Mouse (Mus musculus) adrenal gland, postnatal 25 days (tissue): Measurements from ENCODE around the gene Nectin2. TPM values are rescaled to one million over a fixed set of nuclear protein-coding genes. Genes with fewer than 3 reads are reported as not detected.

Experiments
- DNase-seq: peaks from one replicate; pipeline ENCODE4 v3.0.0; 2021; ENCODE audit warnings: mixed read lengths
- total RNA-seq: library from RNA; stranded (reverse); gene quantifications from 2 replicates; pipeline ENCODE4 v1.2.3, GENCODE M21; 2021

The Nectin2 gene
- total RNA-seq, 1 experiment from 2014 or later: 66.9 TPM

DNA sequence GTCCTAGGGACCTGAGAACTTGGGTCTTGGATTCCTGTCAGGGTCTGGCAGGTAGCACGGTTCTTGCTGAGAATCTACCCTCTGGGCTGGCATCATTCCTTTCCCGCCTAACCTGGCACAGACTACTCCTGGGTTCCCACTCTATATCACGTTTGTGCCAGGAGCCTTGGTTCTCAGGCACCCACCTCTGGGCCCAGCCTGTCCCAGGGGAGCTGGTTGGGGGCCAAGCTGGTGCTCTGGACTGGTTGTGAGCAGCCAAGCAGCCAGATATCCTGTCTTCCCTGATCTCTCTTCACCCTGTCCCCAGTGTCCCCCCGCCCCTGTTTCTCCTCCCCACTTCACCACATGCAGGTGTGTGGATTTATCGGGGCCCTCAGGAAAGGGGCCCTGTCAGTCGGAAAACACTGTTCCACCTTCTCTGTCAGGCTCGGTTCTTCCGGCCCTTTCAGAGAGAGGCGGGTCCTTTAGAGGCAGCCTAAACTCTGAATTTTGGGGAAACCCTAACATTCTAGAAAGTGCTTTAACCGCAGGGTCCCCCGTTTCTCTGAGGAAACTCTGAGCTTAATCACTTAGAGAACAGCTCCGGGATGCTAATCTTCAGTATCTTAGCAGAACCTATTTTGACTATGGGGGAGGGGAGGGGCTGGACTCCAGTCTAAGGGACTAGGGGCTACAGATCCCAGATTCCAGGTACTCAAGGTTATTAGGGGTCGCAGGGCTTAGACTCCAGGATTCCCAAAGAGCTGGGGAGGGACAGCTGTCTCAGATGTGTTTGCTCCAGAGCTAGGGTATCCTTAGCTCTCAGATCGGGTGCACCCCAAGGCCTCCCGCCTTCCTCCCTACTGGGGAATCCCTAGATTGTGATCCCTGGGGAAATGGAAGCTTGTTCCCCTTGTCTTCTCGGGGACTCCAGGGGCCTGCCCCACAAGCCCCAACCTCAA is 19.4 kb upstream of the Nectin2 start:
- DNase-seq: no peak

DNA sequence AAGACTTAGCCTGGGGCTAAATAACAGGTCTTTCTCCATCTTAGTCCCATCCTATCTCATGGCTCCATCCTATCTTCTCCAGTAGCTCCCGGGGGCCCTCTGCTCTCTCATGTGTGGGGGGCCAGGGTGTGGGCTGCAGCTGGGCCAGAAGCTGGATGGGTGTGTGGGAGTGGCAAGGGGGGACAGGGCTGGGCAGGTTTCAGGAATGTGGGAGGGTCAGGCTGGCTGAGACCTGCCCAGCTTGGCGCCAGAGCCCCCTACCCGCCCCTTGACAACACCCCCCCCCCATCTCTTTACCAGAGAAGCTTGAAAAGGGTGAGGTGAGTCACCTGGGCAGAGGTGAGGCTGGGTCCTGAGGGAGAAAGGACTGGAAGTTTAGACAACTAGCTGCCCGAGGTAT is 18.7 kb upstream of the Nectin2 start:
- no peak for DNase-seq

DNA sequence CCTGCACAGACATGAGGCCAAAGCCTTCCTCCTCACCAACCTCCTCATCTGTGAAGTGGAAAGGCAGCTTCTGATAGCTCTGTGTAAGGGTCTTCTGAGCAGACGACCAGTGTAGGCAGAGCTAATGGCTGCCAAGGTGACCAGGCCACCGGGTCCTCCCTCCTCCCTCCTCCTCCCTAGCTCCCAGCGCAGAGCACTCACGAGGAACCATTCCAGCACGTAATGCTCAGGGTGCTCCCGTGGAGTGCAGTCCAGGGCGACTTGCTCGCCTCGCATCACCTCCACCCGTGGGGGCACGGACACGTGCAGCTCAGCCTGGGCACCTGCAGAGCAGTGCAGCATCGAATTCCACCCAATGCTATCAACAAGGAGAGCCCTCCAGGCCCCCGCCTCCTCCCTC is 18.0 kb upstream of the Nectin2 start:
- no peak for DNase-seq

DNA sequence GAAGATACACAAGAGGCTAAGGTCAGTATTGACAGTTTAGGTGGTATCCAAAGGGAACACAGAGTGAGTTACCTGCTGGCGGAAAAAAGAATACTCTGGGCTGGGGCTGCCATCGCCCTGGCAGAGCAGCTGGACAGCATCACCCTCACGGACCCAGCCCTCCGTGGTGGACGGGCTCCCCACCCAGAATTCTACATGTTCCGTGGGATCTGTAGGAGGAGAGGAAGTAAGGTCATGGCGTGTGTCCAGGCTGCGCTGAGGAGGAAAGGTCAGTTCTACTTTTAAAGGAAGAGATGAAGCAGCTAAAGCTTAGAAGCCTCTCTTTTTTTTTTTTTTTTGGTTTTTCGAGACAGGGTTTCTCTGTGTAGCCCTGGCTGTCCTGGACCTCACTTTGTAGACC is 14.3 kb upstream of the Nectin2 start:
- no peak for DNase-seq

DNA sequence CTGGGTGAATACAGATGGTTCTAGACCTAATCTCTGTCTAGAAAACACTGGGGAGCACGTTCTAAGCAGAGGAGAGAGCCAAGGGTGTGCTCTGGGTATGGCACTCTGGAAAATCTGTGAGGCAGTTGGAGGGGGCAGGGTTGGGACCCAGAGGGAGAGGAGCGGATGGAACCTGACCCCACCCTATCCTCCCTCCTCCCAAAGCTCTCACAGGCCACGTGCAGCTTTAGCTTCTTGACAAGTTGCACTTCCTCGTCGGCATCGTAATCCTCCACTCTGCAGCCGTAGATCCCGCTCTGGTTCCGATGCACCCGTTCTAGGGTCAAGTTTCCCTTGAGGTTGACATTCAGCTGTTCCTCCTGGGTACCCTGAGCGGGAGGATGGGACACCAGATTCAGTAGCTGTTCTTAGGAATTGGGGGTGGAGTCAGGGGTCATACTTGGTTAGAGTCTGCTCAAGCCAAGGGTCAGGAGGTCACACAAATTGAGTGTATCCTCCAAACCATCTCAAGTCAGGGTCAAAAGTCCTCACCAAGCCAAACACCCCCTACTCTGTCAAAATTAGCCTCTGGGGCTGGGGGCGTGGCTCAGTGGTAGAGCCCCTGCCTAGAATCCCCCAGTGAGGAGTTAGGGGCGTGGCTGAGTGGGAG is 13.7 kb upstream of the Nectin2 start:
- DNase-seq: no peak

DNA sequence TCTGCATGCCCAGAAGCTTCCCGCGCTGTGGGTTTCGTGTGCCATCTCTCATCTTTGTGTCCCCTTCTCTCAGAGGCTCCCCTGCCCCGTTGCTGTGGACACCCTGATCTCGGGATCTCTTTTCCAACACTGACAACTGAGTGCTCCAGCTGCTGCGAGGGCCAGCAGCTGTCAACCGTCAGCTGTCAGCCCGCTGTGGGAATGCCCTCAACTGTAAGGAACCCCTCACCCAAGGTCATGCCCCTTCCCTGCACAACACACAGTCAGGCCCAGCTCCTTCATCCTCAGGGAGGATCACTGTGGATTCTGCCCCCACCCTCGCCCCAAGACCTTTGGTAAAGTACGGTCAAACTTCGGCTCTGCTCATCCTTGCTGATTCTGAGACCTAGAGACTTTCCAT is 12.0 kb upstream of the Nectin2 start:
- DNase-seq: no peak

DNA sequence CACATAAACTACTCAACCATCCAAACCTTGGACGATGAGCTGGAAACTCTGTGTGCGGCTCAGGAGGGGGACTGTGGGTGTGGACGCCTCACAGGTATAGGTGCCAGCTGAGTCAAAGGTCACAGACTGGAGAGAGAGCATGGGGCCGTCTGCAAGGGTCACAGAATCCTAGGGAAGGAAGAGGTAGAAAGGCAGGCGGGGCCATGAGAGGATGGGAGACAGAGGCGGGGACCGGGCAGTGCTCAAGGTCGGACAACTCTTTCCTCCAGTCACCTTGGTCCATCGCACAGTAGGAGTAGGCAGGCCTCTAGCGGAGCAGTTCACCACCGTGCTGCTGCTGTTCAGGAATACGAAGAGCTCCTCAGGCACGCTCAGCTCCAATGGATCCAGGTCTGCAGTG is 9.7 kb upstream of the Nectin2 start:
- no peak for DNase-seq

DNA sequence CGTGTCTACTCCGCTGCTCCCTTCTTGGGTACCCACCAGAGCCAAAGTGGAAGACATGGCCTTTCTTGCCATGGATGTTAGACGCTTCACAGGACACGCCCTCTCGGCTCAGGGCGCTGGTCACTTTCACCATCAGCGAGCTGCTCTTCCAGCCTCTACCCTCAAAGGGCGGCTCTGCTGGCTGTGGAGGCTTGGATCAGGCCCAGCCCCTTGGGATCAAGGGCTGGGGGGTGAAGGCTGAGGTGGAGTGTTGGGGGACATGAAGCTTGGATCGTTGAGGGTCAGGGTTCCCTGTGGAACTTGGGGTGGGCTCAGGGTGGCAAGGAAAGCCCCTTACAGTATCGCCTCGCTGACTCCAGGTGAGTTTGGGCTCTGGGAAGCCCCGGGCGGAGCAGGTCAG is 8.3 kb upstream of the Nectin2 start:
- no peak for DNase-seq

DNA sequence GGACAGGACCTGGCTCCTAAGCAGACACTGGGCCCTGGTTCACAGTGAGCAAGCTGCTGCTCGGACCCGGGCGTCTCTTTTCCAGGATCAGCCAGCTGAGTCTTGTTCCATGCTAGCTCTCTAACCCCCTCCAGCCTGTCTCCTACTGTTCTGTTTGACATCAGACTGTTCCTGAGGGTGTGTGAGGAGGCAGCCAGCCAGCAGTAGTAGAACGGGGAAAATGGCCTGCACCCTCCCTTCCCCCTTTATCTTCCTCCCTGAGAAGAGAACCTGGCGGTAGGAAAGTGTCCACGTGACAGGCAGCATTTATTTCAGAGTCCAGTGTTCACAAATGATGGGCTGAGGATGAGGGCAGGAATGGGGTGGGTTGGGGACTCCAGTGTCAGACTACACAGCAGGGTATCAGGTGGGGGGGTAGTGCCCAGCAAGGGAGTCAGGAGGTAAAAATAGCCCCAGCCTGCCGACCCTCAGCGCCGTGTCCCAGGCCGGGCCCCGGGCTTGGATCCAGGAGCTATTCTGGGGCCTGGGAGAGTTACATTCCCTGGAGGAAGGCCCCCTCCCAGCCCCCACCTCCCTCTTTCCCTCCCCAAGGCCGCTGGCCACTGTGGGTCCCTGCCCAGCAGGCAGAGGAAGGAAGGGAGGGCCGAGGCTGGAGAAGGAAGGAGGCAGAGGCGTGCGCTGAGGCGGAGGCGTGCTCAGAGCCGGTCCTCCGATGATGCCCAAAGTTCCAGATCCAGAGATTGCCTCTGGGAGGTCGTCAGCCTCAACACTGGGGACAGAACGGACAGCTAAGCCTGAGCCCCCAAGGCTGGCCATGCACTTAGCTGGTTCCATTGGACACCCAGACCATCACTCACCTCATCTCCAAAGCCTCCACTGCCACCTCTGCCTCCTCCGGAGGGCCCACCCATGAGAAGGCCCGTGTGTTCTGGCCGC is 5.8 kb upstream of the Nectin2 start:
- peak; percentile 66 for DNase-seq

DNA sequence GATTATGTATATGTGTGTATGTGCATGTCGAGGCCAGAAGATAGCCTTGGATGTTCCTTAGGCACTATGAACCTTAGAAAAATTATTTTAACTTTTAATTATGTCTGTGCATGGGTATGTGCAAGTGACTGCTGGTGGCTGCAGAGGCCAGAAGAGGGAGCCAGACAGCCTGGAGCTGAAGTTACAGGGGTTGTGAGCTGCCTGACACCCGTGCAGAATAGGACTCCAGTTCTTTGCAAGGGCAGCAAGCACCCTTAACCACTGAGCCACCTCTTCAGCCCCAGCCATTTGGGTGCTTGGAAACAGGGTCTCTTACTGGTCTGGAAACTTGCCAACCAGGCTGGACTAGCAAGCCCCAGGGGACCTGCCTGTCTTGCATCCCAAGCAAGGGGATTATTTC is 4.7 kb upstream of the Nectin2 start:
- DNase-seq: no peak

DNA sequence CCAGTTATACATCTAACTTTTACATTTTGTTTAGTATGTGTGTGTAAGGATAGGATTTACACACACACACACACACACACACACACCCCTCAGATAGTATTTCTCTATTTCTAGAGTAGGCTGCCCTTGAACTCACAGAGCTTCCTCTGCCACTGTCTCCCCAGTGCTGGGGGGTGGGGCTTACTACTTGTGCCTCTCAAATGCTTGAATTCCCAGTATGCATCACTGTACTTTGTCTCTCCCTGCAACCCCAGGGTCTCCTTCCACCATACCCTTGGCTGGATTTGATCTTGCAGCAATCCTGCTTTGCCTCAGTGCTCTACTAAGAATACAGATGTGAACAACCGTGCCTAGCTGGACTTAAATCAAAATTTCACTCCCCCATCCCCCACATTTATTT is 3.8 kb upstream of the Nectin2 start:
- DNase-seq: no peak

DNA sequence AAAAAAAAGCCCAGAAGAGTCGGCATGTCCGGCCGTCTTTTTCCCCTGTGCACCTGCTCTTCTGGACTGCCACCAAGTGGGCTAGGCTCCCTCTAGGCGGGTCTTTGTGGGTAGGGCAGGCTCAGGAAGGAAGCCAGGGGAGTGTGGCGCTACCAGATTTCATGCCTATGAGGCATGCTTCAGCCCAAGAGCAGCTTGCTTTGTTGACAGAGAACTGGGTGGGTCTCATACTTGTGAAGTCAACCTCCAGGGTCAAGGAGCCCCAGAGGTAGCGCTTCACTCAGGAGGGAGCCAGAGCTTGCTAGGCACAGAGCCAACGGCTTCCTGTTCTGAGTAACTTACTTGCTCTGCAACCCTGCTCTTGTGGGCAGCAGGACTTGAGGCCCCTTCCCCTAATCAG is 3.3 kb upstream of the Nectin2 start:
- DNase-seq: peak; percentile 42

DNA sequence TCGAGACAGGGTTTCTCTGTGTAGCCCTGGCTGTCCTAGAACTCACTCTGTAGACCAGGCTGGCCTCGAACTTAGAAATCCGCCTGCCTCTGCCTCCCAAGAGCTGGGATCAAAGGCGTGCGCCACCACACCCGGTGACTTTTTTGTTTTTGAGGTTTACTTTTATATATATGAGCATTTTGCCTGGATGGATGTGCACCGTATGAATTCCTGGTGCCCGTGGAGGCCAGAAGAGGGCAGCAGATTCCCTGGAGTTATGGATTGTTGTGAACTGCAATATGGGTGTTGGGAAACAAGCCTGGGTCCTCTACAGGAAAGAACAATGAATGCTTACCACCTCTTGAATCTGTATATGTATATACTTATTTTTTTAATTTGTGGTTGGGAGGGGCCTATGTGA is 2.4 kb upstream of the Nectin2 start:
- peak; percentile 30 for DNase-seq

DNA sequence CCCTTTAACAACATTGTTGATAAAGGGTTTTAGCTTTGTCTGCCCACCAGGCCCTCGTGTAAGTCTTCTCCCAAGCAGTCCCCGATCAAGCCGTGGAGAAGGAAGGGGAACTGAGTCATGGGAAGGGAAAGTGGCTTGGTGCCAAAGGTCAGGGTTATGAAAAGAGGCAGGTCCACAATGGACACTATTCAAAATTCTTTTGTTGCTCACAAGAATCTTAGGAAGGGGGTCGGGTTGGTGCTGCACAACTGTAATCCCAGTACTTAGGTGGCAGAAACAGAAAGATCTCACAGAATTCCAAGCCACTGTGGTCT is 744 bp upstream of the Nectin2 start:
- DNase-seq: peak; percentile 33

DNA sequence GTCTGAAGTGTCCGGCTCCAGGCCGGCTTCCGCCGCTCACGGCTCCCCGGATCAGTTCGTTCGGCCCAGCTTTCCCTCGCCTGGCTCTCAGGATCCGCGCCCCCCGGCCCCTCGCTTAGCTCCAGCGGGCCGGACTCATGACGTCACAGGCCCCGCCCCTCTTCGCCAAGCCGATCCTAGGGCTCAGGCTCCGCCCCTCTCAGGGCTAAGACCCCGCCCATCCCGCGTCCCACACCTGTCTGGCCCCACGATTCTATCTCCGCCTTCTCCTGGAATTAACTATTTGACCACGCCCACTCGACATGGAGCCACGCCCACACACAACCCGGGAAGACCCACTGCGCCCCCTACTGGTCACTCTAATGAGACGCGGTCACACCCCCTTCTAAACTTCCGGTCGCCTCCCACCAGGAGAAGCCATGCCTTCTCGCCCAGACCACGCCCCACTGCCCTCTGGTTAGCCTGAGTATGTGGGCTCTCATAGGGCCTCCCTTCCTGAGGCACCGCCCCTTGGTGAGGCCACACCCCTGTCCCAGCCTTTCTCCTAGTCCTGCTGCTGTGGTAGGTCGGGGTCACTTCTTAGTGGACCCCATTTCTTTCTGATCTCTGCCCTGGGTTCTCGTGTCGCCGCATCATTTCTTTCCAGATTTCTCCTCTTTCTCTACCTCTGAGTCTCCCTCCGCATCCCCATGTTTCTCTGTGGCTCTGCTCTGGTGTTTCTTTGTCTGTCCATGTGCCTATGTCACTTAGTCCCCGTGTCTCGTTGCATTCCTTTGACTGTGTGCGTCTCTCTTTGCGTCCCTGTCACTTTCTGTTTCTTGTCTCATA is 680 bp downstream of the Nectin2 start:
- peak; percentile 98 for DNase-seq

DNA sequence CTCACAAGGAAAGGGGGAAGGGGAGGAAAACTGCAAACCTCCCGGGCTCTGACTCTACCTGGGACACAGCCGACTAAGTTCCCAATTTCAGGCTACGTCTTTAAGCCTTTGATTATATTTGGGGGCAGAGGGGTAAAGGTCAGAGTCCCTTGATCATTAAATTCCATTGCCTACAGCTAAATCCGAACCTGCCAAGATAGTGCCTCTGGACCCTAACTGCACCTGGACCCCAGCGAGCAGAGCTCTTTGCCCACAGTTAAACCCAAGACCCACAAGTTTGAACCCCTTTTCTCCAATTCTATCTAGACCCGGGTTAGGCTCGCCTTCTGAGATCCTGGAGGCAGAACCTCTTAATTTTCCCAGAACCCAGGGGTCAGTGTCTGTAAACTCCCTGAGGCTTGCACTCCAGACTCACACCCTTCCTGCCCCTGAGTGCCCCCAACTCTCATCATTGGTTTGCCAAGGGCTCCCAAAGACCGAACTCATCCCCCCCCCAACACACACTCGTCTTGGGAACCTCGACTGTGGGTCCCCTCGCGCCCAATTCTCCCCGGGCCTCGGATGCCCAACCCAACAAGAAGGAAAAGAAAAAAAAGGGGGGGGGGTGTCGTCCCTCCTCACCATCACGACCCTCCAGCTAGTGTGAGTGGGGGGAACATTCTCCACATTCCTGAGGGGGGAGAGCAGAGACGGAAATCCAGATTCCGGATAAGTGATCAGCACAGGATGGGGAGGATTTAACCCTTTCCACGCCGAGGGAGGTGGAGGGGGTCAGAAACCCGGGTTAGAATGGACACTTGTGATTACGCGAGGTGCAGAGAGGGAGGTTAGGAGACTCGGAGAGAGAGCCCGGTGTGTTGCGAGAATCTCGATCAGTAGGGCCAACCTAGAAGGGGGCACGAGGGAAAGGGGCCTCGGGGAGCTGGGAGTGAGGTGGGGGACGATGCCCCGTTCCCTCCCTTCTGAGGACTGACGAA is 1.8 kb downstream of the Nectin2 start:
- no peak for DNase-seq

DNA sequence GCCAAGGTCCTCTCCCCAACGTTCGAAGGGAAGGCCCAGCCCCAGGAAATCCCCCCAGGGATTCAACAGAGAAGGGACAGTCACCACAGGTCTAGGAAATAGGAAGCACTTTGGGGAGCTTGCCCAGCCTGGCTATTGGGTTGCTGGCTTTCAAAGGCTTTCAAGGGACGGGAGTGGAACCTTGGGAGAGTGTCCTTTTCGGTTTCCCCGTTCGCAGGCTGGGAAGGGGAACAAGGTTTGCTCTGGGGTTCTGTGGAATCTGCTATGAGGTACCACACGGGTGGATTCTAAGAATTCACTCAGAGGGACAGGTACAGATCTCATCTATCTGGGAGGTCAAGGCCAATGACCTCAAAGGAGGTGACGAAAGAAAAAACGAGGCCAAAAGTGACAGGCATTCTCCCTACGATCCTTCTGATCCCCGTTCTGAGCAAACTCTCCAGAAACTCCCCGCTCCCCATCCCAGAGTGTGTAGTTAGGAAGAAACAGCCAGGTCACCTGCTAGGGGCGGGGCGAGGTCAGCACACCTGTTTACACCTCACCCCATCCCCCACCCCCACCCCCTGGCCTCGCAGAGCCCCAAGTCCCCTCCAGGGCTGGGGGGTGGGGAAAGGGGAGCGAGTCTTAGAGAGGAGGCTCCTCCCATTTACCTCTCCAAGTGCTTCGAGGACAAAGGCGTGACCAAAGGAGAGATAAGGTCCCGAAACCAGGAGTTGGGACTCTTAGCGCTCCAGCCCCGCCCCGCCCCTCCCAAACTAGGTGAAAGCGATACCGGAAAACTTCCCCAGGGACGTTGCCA is 2.7 kb downstream of the Nectin2 start:
- DNase-seq: peak; percentile 20

DNA sequence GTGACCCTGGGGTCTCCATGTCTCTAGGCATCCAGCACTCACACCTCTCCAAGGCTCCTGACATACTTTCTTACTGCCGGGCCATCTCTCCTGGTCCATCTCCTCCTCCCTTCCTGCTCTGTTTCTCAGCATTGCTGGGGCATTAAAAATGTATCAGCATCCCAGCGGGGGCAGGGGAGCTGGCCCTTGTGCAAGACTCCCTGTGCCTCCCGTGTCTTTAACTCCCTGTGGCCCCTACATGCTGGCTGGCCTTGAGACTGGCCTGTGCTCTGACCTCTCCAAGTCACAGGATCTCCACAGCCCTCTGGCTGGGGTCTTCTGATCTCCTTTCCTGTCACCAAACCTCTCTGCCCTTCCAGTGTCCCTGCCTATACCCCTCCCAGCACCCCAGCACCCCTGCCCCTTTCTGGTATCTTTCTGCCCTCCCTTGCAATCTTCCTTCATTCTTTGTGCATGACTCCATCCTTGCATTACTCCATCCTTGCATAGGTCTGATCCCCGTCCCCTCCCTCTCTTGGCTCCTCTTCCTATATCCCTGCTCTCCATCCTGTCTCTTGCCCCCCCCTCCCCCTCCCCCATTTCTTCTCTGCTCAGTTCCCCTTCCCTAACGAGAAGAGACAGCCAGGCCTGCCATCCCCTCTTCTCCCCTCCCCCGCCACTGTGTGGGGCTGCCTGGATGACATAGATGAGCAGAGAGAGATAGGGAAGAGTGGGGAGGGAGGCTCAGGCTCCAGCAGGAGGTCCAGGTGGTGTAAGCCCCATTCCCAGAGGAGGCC is 3.7 kb downstream of the Nectin2 start:
- no peak for DNase-seq

DNA sequence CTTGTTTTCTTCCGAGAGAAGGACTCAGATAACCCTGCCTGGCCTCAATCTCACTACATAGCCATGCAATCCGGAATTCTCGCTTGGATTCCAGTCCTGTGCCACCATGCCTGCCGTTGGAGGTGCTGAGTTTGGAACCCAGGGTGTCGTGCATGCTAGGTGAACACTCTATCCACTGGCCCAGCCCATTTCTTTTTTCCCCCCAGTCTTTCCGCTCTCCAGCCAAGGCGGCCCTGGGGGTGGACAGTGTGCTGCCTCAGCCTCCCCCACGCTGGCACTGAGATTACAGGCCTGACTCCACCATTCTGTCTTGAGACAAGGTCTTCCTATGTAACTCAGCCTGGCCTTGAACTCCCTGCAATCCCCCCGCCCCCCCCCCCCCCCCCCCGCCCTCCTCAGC is 4.3 kb downstream of the Nectin2 start:
- DNase-seq: no peak
